Mouse (Mus musculus): ENCODE data around the gene B020031M17Rik.
"Not testable (repeated sequence)": the region's sequence is repeated elsewhere in the genome, so short reads cannot be mapped to it uniquely, and the experiment has no call there.

The B020031M17Rik gene

DNA sequence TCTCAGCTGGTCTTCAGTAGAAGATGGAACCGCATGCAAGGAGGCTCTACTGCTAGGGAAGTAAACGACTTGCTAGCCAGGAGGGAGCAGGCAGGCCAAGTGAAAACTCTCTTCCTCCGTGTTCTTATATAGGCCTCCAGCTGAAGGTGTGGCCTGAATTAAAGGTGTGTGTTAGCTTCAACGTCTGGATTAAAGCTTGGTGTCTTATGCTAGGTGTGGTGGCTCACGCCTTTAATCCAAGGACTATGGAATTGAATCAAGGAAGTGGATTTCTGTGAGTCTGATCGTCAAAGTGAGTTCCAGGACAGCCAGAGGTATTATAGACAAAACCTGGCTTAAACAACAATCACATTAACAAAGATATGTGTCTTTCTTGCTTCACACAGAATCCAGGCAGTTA, at the start of gene B020031M17Rik:
Gene B020031M17Rik (minus strand): TSS at position 101 of the 400 bp plus-strand sequence.
- not testable (repeated sequence) for DNase-seq (ENCODE audit: low read depth, low spot score)

DNA sequence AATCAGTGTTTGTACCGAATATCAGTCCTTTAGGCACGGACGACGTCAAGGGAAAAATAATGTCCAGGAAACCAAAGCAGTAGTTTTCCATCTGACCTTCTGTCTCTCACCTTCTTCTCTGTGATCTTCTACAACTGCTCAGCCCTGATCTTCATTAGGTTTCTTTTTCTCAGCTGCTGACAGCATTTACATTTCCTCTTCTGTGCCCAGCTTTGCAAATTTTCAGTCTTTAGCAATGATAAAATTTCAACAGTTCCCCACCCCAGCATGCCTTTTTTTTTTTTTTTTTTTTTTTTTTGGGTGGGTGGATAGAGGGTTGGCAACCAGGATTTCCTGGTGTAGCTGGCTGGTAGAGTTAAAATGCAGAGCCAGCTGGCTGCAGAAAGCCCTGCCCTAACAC, 48.6 kb upstream of the B020031M17Rik start:
- DNase-seq (ENCODE audit: low read depth, low spot score) = not testable (repeated sequence)

DNA sequence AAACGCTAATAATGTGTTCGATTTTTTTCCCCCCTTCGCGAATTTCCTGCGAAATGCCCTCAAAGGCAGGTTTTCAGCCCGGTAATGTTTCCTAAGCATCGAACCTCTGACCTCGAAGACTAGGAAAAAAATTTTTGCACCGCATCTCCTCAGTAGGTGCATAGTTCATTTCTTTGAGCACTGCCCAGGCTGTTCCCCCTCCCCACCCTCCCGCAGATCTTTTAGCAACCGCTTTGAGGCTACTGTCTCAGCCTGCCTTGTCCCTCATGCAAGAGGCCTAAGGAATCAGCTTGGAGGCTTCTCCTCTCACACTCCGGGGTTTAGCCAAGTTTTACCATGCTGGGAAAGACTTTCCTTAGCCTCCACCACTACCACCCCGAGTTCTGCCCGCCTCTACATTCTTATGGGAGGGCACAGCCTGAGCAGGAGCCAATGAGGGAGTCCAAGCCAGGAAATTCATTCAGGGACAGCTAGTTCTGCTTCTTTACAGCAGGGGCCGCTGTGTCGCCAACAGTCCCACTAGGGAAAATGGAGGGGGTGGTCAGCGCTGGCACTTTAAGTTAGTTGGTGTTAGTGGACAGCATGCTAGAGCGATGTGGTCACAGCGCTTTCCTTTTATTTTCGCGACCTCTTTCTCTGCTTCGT, 48.0 kb upstream of the B020031M17Rik start:
- DNase-seq (ENCODE audit: low read depth, low spot score) = not testable (repeated sequence)

DNA sequence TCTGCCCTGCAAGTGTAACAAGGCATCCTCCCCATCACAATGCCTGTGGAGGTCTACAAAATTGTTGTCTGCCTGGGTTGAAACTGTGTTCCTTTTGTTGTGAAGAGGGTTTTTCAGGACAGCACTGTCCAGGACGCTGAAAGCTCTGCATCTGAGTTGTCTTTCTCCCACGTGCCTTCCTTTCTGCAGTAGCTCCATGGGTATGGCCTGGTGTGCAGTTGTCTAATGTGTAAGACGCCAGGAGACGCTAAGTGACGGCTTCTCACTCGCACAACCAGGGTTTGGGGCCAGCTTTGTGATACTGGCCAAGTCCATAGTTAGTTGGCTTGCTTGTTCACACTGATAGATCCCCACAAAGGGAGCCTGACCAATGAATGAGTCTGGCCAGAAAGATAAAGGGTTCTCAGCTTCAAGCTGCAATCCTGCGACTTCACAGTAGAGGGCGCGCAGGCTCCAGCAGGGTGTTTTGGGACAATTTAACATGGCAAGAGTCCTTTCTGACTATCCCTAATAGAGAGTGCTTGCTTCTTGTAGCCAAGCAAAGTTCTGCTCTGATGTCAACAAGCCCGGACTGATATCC, 41.4 kb upstream of the B020031M17Rik start:
- DNase-seq (ENCODE audit: low read depth, low spot score) = not testable (repeated sequence)

DNA sequence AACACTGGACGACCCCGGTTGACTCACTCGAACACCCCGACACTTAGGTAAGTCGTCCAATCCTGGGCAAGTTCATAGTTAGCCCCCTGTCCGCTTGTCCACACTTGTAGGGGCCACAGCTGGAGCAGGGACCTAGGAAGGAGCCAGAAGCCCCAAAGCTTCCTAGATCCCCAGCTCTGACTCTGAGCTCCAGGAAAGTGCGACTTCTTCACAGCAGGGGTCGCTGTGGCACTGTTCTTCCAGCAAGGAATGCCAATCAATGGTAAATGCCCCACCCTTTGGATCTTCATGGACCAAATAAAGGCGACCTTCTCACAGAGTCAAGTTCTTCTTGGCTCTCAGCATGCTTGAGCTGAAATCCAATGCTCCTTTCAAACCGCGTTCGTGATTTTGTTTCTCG, 40.7 kb upstream of the B020031M17Rik start:
- DNase-seq (ENCODE audit: low read depth, low spot score) = not testable (repeated sequence)

DNA sequence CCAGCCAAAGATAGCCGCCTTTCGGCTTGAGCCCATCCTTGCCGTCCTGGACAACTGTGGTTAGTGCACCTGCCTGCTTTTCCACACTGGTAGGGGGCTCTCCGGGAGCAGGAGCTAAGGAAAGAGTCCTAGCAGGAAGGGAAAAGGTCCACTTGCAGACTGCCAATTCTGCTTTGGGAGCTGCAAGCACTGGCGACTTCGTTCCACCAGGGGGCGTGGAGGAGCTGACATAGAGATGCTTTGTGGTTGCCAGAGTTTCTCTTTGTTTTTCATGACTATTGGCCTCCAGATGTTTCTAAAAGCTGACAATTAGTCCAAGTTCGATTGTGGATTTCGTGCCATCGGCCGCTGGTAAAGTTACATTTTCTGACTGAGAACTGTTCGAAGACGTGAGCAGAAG, 18.6 kb upstream of the B020031M17Rik start:
- not testable (repeated sequence) for DNase-seq (ENCODE audit: low read depth, low spot score)

DNA sequence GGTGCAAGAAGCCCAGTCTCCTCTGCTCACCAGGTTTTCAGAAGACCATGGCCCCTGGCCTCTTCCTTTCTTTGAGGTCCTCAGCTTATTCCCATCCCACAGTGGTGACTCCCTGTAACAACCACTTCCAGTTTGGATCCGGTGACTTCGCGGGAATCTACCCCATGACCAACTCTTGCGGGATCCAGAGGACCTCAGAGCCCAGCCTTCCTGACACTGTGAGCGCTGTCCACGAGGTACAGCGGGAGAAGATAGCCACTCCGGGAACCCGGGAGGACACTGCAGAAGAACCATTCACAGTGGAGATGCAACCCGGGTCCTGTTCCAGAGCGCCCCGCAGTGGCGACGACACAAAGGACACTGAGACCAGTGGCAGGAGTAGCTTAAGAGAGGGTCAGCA, 17.6 kb upstream of the B020031M17Rik start:
- DNase-seq (ENCODE audit: low read depth, low spot score) = not testable (repeated sequence)

DNA sequence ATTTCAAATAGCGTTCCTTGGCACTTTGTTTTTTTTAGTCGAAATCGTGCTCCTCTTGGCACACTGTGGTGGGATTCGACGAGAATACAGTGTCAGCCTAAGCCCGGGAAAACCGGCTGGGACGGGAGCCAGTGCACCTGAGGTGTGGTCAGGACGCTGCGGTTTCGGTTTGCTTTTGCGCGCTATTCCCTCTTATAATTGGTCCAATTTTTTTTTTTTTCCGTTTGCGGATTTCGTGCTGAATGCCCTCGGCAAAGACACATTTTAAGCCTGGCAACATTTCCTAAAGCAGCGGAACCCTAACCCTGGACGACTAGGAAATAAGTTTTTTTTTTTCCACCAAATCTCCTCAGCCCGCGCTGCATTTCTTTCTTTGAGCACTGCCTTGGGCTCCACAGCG, 15.4 kb upstream of the B020031M17Rik start:
- DNase-seq (ENCODE audit: low read depth, low spot score) = not testable (repeated sequence)

DNA sequence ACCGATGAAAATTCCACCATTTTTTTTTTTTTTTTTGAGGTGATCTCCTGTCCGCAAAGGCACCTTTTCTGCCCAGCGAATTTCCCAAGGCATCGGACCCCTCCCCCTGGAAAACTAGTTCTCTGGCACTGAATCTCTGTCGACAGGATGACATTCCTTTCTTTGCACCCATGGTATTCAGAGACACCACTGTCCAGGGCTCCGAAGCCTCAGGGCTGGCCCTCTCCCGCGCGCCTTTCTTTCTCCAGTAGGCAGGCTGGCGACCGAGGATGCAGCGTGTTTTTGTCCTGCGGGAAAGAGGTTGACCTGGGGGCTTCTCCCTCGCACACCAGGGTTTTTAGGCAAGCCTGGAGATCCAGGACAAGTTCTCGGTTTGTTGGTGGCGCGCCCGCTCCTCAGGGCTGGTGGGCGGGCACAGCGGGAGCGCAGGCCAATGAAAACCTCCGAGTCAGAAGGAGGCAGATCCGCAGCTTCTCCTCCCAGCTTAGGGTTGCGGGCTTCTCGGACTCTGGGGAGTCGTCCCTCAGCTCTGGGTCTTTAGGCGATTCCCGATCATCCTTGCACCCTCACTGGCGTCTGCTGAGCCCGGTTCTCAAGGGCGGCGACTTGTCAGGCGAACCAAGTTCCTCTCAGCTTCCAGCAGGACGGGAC, 14.8 kb upstream of the B020031M17Rik start:
- not testable (repeated sequence) for DNase-seq (ENCODE audit: low read depth, low spot score)

DNA sequence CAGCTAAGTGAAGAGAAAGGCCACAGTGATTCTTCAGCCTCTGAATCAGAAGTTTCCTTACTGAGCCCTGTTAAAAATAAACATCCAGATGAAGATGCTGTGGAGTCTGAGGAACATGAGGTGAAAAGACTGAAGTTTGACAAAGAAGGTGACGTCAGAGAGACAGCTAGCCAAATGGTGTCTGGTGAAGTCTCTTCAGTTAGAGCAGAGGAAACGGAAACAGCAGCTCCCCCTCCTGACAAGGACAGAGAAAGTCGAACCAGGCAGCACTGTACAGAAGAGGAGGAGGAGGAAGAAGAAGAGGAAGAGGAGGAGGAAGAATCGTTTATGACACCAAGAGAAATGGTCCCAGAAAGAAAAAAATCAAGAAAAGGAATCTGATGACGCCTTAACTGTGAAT, 12.2 kb upstream of the B020031M17Rik start:
- DNase-seq (ENCODE audit: low read depth, low spot score) = not testable (repeated sequence)

DNA sequence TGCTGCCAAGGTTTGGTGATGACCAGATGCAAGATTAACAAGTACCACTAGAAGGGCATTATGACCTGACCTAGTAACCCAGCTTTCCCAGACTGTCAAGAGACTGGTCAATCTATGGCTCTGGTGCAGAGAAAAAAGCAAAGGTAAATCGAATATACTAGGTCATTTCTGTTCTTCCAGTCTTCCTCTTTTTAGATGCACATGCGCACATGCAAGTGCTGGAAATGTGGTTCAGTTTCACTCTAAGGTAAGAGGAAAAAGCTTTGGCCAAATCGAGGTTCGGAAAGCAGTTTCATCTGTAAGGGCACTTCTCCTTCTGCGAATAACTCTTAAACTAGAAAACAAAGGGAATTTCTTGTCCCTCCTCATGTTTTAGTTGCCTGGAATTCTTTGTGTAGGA, 5.0 kb upstream of the B020031M17Rik start:
- DNase-seq (ENCODE audit: low read depth, low spot score) = not testable (repeated sequence)

DNA sequence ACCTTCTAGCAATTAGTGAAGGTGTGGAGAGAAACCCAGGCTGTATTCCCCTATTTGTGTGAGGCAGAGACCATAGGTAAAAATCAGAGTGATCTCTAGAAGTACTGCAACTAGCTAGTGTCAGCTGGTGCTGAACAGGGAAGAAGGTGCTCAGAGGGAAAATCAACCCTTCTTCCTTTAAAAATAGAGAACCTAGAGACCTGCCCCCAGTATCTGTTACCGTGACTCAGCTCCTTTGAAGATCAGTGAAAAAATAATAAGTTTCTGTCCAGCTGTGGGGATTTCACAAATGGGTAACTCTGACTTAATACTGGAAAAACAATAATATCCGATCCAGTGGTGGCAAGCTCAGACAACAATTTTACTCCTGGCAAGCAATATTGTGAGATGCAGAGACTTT, 4.5 kb upstream of the B020031M17Rik start:
- DNase-seq (ENCODE audit: low read depth, low spot score) = not testable (repeated sequence)

DNA sequence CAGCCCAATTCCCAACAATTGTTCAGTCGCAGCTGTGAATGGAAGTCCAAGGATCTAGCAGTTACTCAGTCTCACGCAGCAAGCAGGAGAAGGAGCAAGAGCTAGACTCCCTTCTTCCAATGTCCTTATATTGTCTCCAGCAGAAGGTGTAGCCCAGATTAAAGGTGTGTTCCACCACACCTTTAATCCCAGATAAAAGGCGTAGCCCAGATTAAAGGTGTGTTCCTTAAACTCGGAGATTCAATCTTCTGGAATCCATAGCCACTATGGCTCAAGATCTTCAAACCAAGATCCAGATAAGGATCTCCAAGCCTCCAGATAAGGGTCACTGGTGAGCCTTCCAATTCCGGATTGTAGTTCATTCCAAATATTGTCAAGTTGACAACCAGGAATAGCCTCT, 21.4 kb downstream of the B020031M17Rik start, which contains the start of gene Gm21761:
Gene Gm21761 (minus strand): TSS at position 101 of the 400 bp plus-strand sequence.
- DNase-seq (ENCODE audit: low read depth, low spot score) = not testable (repeated sequence)

DNA sequence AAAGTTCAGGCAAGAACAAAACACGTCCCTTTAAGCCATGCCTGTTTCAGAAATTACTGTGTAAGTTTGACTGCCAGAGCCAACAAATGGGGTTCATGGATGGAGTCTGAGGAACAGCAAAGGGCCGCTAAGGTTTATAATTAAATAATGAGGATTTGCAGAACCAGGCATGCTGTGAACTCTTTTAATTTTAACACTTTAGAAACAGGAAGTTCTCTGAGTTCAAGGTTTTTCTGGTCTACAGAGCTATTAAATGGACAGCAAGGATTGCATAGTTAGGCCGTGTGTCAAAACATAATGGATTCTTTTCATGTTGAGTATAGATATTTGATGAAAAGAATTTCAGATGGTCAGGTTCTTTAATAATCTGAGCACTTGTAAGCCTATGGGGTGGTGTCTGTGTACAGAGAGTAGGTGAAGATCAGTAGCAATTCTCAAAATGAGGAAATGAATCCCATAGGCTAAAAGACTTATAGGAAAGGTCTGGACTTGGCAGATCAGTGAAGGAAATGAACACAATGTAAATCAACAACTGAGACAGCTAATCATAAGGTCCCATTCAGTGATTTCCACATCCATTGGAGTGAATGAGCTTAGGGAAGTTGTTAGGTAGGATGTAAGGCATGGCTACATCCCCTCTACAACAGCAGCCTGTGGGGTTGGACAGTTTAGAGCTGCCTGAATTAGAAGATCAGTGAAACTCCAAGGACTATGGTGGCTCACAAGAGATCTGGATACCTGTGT, 25.8 kb downstream of the B020031M17Rik start:
- DNase-seq (ENCODE audit: low read depth, low spot score) = not testable (repeated sequence)

DNA sequence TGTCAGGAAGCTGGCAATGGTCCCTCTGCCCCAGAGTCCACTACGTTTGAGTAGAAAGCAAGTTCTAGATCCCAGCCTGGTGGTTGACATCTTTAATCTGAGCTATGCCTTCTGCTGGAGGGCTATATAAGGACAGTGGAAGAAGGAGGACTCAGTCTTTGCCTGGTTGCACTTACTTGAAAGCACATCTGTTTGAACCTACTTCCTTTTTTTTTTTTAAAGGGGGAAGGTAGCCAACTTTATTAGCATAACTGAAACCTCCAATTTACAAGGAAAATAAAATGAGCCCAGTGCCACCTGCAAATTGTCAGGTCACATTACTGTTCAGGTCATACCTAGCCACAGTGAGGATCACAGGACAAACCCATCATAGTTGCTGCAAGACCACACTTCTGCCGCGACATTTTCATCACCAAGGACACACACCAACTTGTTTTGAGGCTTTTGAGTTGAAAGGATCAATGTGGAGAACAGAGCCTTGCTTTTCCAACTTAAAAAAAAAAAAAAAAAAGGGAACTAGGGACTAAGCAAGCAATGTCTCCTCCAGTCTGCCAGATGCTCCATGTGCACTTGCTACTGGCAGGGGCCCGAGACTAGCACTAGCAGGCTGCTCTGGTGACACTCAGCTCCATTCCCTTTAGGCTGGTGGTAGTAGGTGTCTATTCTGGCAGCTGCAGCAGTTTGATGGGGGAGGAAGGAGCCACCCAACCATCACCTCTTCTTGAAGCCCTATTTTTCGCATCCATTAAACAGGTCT, 33.5 kb downstream of the B020031M17Rik start:
- DNase-seq (ENCODE audit: low read depth, low spot score) = not testable (repeated sequence)

DNA sequence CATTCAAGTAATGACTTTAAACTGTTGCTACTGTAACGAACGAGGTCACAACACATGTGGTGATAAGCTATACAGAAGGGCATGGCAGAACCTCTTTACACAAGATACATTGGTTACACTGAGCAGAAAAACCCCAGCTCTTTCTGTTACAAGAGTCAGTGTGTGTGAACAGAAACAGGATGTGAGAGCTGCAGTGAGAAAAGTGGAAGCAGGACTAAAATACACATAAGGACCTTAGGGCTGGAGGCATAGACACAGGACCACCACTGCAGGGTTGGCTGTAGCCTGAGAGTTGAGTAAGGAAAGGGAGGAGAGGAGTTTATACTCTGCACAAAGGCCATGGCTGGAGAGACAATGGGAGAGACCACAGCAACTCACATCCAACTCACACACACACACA, 34.2 kb downstream of the B020031M17Rik start:
- not testable (repeated sequence) for DNase-seq (ENCODE audit: low read depth, low spot score)
